Mouse (Mus musculus) yolk sac, embryonic 10.5 days (tissue): ENCODE data around the gene Arhgef28.

Experiments used
- DNase-seq: peaks from one replicate; pipeline ENCODE4 v3.0.0-alpha.2; 2017; ENCODE audit warnings: low spot score

Arhgef28 gene

GRCm38 (mm10) chr13:97918117-97918900 lies 287.9 kb downstream of the Arhgef28 start:
- no peak for DNase-seq

- DNase-seq, result peak; percentile 41
Measured at GRCm38 (mm10) chr13:97911013-97911412, 295.2 kb downstream of the Arhgef28 start.

GRCm38 (mm10) chr13:97902821-97903220 lies 303.4 kb downstream of the Arhgef28 start:
- DNase-seq, result no peak

- no peak for DNase-seq
Measured at GRCm38 (mm10) chr13:97900380-97900758, 305.9 kb downstream of the Arhgef28 start.

GRCm38 (mm10) chr13:97899604-97900379 lies 306.4 kb downstream of the Arhgef28 start:
- DNase-seq, result no peak

- peak; percentile 38 for DNase-seq
Measured at GRCm38 (mm10) chr13:97898590-97898989, 307.6 kb downstream of the Arhgef28 start.

GRCm38 (mm10) chr13:97893031-97893825 lies 313.0 kb downstream of the Arhgef28 start:
- peak; percentile 27 for DNase-seq

- DNase-seq, result no peak
Measured at GRCm38 (mm10) chr13:97892089-97892884, 314.0 kb downstream of the Arhgef28 start.

GRCm38 (mm10) chr13:97888046-97888445 lies 318.2 kb downstream of the Arhgef28 start:
- DNase-seq, result no peak

- peak; percentile 22 for DNase-seq
Measured at GRCm38 (mm10) chr13:97887558-97887957, 318.7 kb downstream of the Arhgef28 start.

- no peak for DNase-seq
Measured at GRCm38 (mm10) chr13:97883629-97884028, 322.6 kb downstream of the Arhgef28 start.

GRCm38 (mm10) chr13:97876450-97876849 lies 329.8 kb downstream of the Arhgef28 start:
- peak; percentile 18 for DNase-seq

- no peak for DNase-seq
Measured at GRCm38 (mm10) chr13:97876031-97876430, 330.2 kb downstream of the Arhgef28 start.

- no peak for DNase-seq
Measured at GRCm38 (mm10) chr13:97869428-97869827, 336.8 kb downstream of the Arhgef28 start.

GRCm38 (mm10) chr13:97867322-97867962 lies 338.8 kb downstream of the Arhgef28 start:
- peak; percentile 39 for DNase-seq

- no peak for DNase-seq
Measured at GRCm38 (mm10) chr13:97859071-97859470, 347.2 kb downstream of the Arhgef28 start.

GRCm38 (mm10) chr13:97857860-97858259 lies 348.4 kb downstream of the Arhgef28 start:
- DNase-seq, result no peak

- DNase-seq, result no peak
Measured at GRCm38 (mm10) chr13:97853356-97853968, 352.8 kb downstream of the Arhgef28 start.
